Mouse (Mus musculus) cortical plate, adult 2 months (tissue): ENCODE results near the gene Sde2.

ENCODE experiments used
- CTCF ChIP-seq: fragments of 200-500 bp; IDR thresholded peaks from 2 replicates; pipeline ENCODE4 v1.5.1; 2011; ENCODE audit warnings: mild to moderate bottlenecking, control low read depth, low read length; ENCODE audit not compliant: insufficient read depth; ENCODE audit errors: extremely low read depth
- POLR2A ChIP-seq: fragments of 200-500 bp; IDR thresholded peaks from 2 replicates; pipeline ENCODE4 v1.6.1; 2011; ENCODE audit warnings: mild to moderate bottlenecking, low read length, control low read depth; ENCODE audit not compliant: insufficient read depth; ENCODE audit errors: extremely low read depth

DNA sequence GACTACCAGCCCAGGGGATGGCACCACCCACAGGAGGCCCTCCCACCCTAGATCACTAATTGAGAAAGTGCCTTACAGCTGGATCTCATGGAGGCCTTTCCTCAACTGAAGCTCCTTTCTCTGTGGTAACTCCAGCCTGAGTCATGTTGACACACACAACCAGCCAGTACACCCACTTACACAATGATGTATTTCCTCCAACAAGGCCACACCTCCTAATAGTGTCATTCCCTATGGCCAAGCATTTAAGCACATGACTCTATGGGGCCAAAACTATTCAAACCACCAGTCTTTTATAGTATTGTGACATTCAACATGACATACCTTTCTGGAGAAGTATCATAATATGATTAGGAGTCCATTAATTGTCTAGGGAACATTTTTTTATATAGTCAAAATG lies 7.8 kb downstream of the Sde2 start:
- no peak for TF ChIP-seq POLR2A
- TF ChIP-seq CTCF = no peak
